ENCODE assay signal across 8 mouse cellular contexts in genomic region chr6:83762880-83763431, GRCm38 (mm10). TPM values are rescaled to one million over a fixed set of nuclear protein-coding genes. Genes with fewer than 3 reads are reported as not detected.
A peak's percentile ranks its signal among the peaks of the same experiment; 100 is the strongest.
DNase-seq lines count a peak whose midpoint lies in the region; ATAC-seq lines count a peak whose summit lies in the region.

No protein-coding gene starts in this region.

- DNase-seq in gastrocnemius, postnatal 10 days, result peak; percentile 25
- DNase-seq in gastrocnemius, adult 8-10 months (ENCODE audit: low spot score in 2 of 2), result no peak
- DNase-seq in embryonic facial prominence, embryonic 14.5 days (ENCODE audit: low spot score), result peak; percentile 41
- DNase-seq in limb, embryonic 11.5 days (ENCODE audit: low spot score), result peak; percentile 65
- DNase-seq in midbrain, embryonic 10.5 days (ENCODE audit: low spot score), result peak; percentile 49
- peak; percentile 36 for DNase-seq in thymus, postnatal 25 days
- DNase-seq in spleen, adult 12 weeks (ENCODE audit: low spot score), result no peak

- peak; percentile 77 for ATAC-seq in embryonic facial prominence, embryonic 14.5 days (ENCODE audit: low read depth)
- ATAC-seq in hindbrain, embryonic 12.5 days (ENCODE audit: low FRiP score), result peak; percentile 60; the same call in 1 of the 2 replicates
- ATAC-seq in limb, embryonic 11.5 days (ENCODE audit: insufficient number of reproducible peaks, low FRiP score, low TSS enrichment, low read depth), result peak; percentile 64

- H3K9me3 ChIP-seq in embryonic facial prominence, embryonic 14.5 days (ENCODE audit: control insufficient read depth, low read length), result no peaks in the 10 kb centered on the region
- no peaks in the 10 kb centered on the region for H3K9me3 ChIP-seq in hindbrain, embryonic 12.5 days (replicated peaks)
- H3K9me3 ChIP-seq in limb, embryonic 11.5 days (ENCODE audit: control insufficient read depth, low read length), result no peaks in the 10 kb centered on the region
- no peaks in the 10 kb centered on the region for H3K9me3 ChIP-seq in midbrain, embryonic 10.5 days (replicated peaks)

- H3K4me3 ChIP-seq in embryonic facial prominence, embryonic 14.5 days (ENCODE audit: low read depth, low read length), result peak overlapping the region; percentile 36
- peak overlapping the region; percentile 24 for H3K4me3 ChIP-seq in hindbrain, embryonic 12.5 days
- H3K4me3 ChIP-seq in limb, embryonic 11.5 days (ENCODE audit: low read depth, low read length), result peak overlapping the region; percentile 5
- H3K4me3 ChIP-seq in midbrain, embryonic 10.5 days, result peak overlapping the region; percentile 48

- peaks cover under 1% of the 10 kb centered on the region; the same call in 1 of the 2 replicates for H3K36me3 ChIP-seq in embryonic facial prominence, embryonic 14.5 days (ENCODE audit: control insufficient read depth, insufficient read depth, low read length)
- no peaks in the 10 kb centered on the region for H3K36me3 ChIP-seq in hindbrain, embryonic 12.5 days
- no peaks in the 10 kb centered on the region for H3K36me3 ChIP-seq in limb, embryonic 11.5 days (ENCODE audit: control insufficient read depth, insufficient read depth, low read length)
- H3K36me3 ChIP-seq in midbrain, embryonic 10.5 days, result peaks cover 4% of the 10 kb centered on the region

- peak overlapping the region; percentile 35 for H3K9ac ChIP-seq in embryonic facial prominence, embryonic 14.5 days (ENCODE audit: low read depth, low read length)
- no peak overlapping the region for H3K9ac ChIP-seq in hindbrain, embryonic 12.5 days
- no peak overlapping the region for H3K9ac ChIP-seq in limb, embryonic 11.5 days (ENCODE audit: low read length)

- no peak overlapping the region for H3K27ac ChIP-seq in embryonic facial prominence, embryonic 14.5 days (replicated peaks; ENCODE audit: low read depth, low read length)
- no peak overlapping the region for H3K27ac ChIP-seq in hindbrain, embryonic 12.5 days
- no peak overlapping the region for H3K27ac ChIP-seq in limb, embryonic 11.5 days (replicated peaks; ENCODE audit: low read depth, low read length)
- no peak overlapping the region; the same call in 1 of the 2 replicates for H3K27ac ChIP-seq in midbrain, embryonic 10.5 days (replicated peaks)

- 1% methylated on average over 29 of the region's 35 CpGs for WGBS in embryonic facial prominence, embryonic 14.5 days
- WGBS in hindbrain, embryonic 12.5 days, result 1% methylated on average over 35 of the region's 35 CpGs
- 0% methylated on average over 35 of the region's 35 CpGs for WGBS in limb, embryonic 11.5 days
- 1% methylated on average over 35 of the region's 35 CpGs for WGBS in midbrain, embryonic 10.5 days

- H3K4me1 ChIP-seq in embryonic facial prominence, embryonic 14.5 days (ENCODE audit: control insufficient read depth, insufficient read depth, low read length), result peaks cover 9% of the 10 kb centered on the region
- H3K4me1 ChIP-seq in hindbrain, embryonic 12.5 days, result peaks cover 11% of the 10 kb centered on the region
- H3K4me1 ChIP-seq in limb, embryonic 11.5 days (ENCODE audit: control insufficient read depth, insufficient read depth, low read length), result peaks cover 8% of the 10 kb centered on the region; the same call in 1 of the 2 replicates
- peaks cover 20% of the 10 kb centered on the region for H3K4me1 ChIP-seq in midbrain, embryonic 10.5 days

- H3K27me3 ChIP-seq in embryonic facial prominence, embryonic 14.5 days (replicated peaks; ENCODE audit: control insufficient read depth, insufficient read depth, low read length), result peaks cover 56% of the 10 kb centered on the region
- peaks cover 74% of the 10 kb centered on the region for H3K27me3 ChIP-seq in hindbrain, embryonic 12.5 days
- peaks cover 51% of the 10 kb centered on the region for H3K27me3 ChIP-seq in limb, embryonic 11.5 days (ENCODE audit: control insufficient read depth, insufficient read depth, low read length)
- H3K27me3 ChIP-seq in midbrain, embryonic 10.5 days (ENCODE audit: low read depth, poor library complexity, severe bottlenecking), result peaks cover 79% of the 10 kb centered on the region

- peak overlapping the region; percentile 54 for H3K4me2 ChIP-seq in embryonic facial prominence, embryonic 14.5 days (ENCODE audit: low read depth, low read length)
- H3K4me2 ChIP-seq in hindbrain, embryonic 12.5 days (replicated peaks), result peak overlapping the region; percentile 49
- peak overlapping the region; percentile 32 for H3K4me2 ChIP-seq in limb, embryonic 11.5 days (ENCODE audit: low read depth, severe bottlenecking)

RNA-seq across cellular contexts. Expression of gene Ankrd53, which starts 0.5 kb away (rescaled TPM):
- not detected for total RNA-seq in gastrocnemius, postnatal 10 days (2021)
- total RNA-seq in gastrocnemius, adult 8-10 months (2022), result not detected
- polyA plus RNA-seq in embryonic facial prominence, embryonic 14.5 days (2014; fragmentation: Nextera tagmentation; extraction: Ambion mirVana), result 0.17 TPM in 1 of 2 replicates, not detected in the other
- polyA plus RNA-seq in hindbrain, embryonic 12.5 days (2016; fragmentation: Nextera tagmentation; extraction: Ambion mirVana), result 0.13 TPM in 1 of 2 replicates, not detected in the other
- polyA plus RNA-seq in limb, embryonic 11.5 days (2014; fragmentation: Nextera tagmentation; extraction: Ambion mirVana), result 0.16 TPM in 1 of 2 replicates, not detected in the other
- polyA plus RNA-seq in midbrain, embryonic 10.5 days (2016; fragmentation: Nextera tagmentation; extraction: Ambion mirVana), result 0.24 TPM in 1 of 2 replicates, not detected in the other

RNA-seq across cellular contexts. Expression of gene Tex261, which starts 12.7 kb away (rescaled TPM):
- 10 to 100 TPM; 44.6 to 49.5 TPM for total RNA-seq in gastrocnemius, postnatal 10 days (2021)
- 10 to 100 TPM; 46.9 to 56.0 (median 53.8) TPM for total RNA-seq in gastrocnemius, adult 8-10 months (2022)
- 92.5 and 98.9 TPM in 2 replicates for polyA plus RNA-seq in embryonic facial prominence, embryonic 14.5 days (2014; fragmentation: Nextera tagmentation; extraction: Ambion mirVana)
- polyA plus RNA-seq in hindbrain, embryonic 12.5 days (2016; fragmentation: Nextera tagmentation; extraction: Ambion mirVana), result 62.2 and 65.8 TPM in 2 replicates
- polyA plus RNA-seq in limb, embryonic 11.5 days (2014; fragmentation: Nextera tagmentation; extraction: Ambion mirVana), result 62.2 and 63.8 TPM in 2 replicates
- 81.6 and 81.7 TPM in 2 replicates for polyA plus RNA-seq in midbrain, embryonic 10.5 days (2016; fragmentation: Nextera tagmentation; extraction: Ambion mirVana)

RNA-seq across cellular contexts. Expression of gene Atp6v1b1, which starts 20.2 kb away (rescaled TPM):
- total RNA-seq in gastrocnemius, postnatal 10 days (2021), result not detected
- total RNA-seq in gastrocnemius, adult 8-10 months (2022), result not detected
- polyA plus RNA-seq in embryonic facial prominence, embryonic 14.5 days (2014; fragmentation: Nextera tagmentation; extraction: Ambion mirVana), result 1.8 and 2.3 TPM in 2 replicates
- polyA plus RNA-seq in hindbrain, embryonic 12.5 days (2016; fragmentation: Nextera tagmentation; extraction: Ambion mirVana), result 0.23 TPM in 1 of 2 replicates, not detected in the other
- 0.27 TPM in 1 of 2 replicates, not detected in the other for polyA plus RNA-seq in limb, embryonic 11.5 days (2014; fragmentation: Nextera tagmentation; extraction: Ambion mirVana)
- polyA plus RNA-seq in midbrain, embryonic 10.5 days (2016; fragmentation: Nextera tagmentation; extraction: Ambion mirVana), result not detected in 2 replicates

RNA-seq across cellular contexts. Expression of gene Nagk, which starts 31.8 kb away (rescaled TPM):
- 10 to 100 TPM; 11.3 to 16.4 TPM for total RNA-seq in gastrocnemius, postnatal 10 days (2021)
- 1 to 10 TPM; 6.2 to 7.6 (median 7.1) TPM for total RNA-seq in gastrocnemius, adult 8-10 months (2022)
- polyA plus RNA-seq in embryonic facial prominence, embryonic 14.5 days (2014; fragmentation: Nextera tagmentation; extraction: Ambion mirVana), result 50.6 and 61.2 TPM in 2 replicates
- polyA plus RNA-seq in hindbrain, embryonic 12.5 days (2016; fragmentation: Nextera tagmentation; extraction: Ambion mirVana), result 61.3 and 65.7 TPM in 2 replicates
- 23.6 and 25.8 TPM in 2 replicates for polyA plus RNA-seq in limb, embryonic 11.5 days (2014; fragmentation: Nextera tagmentation; extraction: Ambion mirVana)
- 26.1 and 35.2 TPM in 2 replicates for polyA plus RNA-seq in midbrain, embryonic 10.5 days (2016; fragmentation: Nextera tagmentation; extraction: Ambion mirVana)

RNA-seq across cellular contexts. Expression of gene Vax2, which starts 51.9 kb away (rescaled TPM):
- total RNA-seq in gastrocnemius, postnatal 10 days (2021), result not detected
- total RNA-seq in gastrocnemius, adult 8-10 months (2022), result not detected
- 0.43 and 0.45 TPM in 2 replicates for polyA plus RNA-seq in embryonic facial prominence, embryonic 14.5 days (2014; fragmentation: Nextera tagmentation; extraction: Ambion mirVana)
- not detected in 2 replicates for polyA plus RNA-seq in hindbrain, embryonic 12.5 days (2016; fragmentation: Nextera tagmentation; extraction: Ambion mirVana)
- polyA plus RNA-seq in limb, embryonic 11.5 days (2014; fragmentation: Nextera tagmentation; extraction: Ambion mirVana), result 1.5 and 2.7 TPM in 2 replicates
- 0.60 and 1.9 TPM in 2 replicates for polyA plus RNA-seq in midbrain, embryonic 10.5 days (2016; fragmentation: Nextera tagmentation; extraction: Ambion mirVana)

Comparison
In these comparisons a context has a peak if more than half of its experiments do, and no peak if none do; other contexts are left out.
1. DNase-seq: peak in gastrocnemius, postnatal 10 days (single experiment), embryonic facial prominence, embryonic 14.5 days (single experiment), limb, embryonic 11.5 days (single experiment), midbrain, embryonic 10.5 days (single experiment) and thymus, postnatal 25 days (single experiment); none in gastrocnemius, adult 8-10 months (0 of 2) and spleen, adult 12 weeks (single experiment).
2. Peak in every context shown above with its lines, with median percentiles within 50 percentile points of each other: ATAC-seq, H3K4me2 ChIP-seq and H3K4me3 ChIP-seq.